Mouse (Mus musculus): ENCODE data around the gene Cmtm6.

The Cmtm6 gene

GRCm38 (mm10) chr9:114729911-114730805 is 758 bp upstream of the Cmtm6 start:
- DNase-seq (ENCODE audit: low read depth, low spot score): peak; percentile 40

- DNase-seq (ENCODE audit: low read depth, low spot score): no peak
These were observed 1.2 kb downstream of the Cmtm6 start for GRCm38 (mm10) chr9:114731871-114732682.

GRCm38 (mm10) chr9:114733238-114733637 is 2.3 kb downstream of the Cmtm6 start:
- DNase-seq (ENCODE audit: low read depth, low spot score): no peak

- no peak for DNase-seq (ENCODE audit: low read depth, low spot score)
These were observed 5.5 kb downstream of the Cmtm6 start for GRCm38 (mm10) chr9:114736442-114736841.

- DNase-seq (ENCODE audit: low read depth, low spot score): no peak
These were observed 9.4 kb downstream of the Cmtm6 start for GRCm38 (mm10) chr9:114740336-114740735.

GRCm38 (mm10) chr9:114742731-114743130 is 11.8 kb downstream of the Cmtm6 start:
- no peak for DNase-seq (ENCODE audit: low read depth, low spot score)

GRCm38 (mm10) chr9:114745163-114745562 is 14.2 kb downstream of the Cmtm6 start:
- no peak for DNase-seq (ENCODE audit: low read depth, low spot score)

- DNase-seq (ENCODE audit: low read depth, low spot score): no peak
These were observed 14.7 kb downstream of the Cmtm6 start for GRCm38 (mm10) chr9:114745654-114746053.

GRCm38 (mm10) chr9:114747012-114747411 is 16.1 kb downstream of the Cmtm6 start:
- no peak for DNase-seq (ENCODE audit: low read depth, low spot score)

GRCm38 (mm10) chr9:114747466-114747865 is 16.6 kb downstream of the Cmtm6 start:
- DNase-seq (ENCODE audit: low read depth, low spot score): peak; percentile 64

- DNase-seq (ENCODE audit: low read depth, low spot score): no peak
These were observed 20.7 kb downstream of the Cmtm6 start for GRCm38 (mm10) chr9:114751582-114751981.

GRCm38 (mm10) chr9:114752311-114752710 is 21.4 kb downstream of the Cmtm6 start:
- no peak for DNase-seq (ENCODE audit: low read depth, low spot score)

- peak; percentile 94 for DNase-seq (ENCODE audit: low read depth, low spot score)
These were observed 22.1 kb downstream of the Cmtm6 start for GRCm38 (mm10) chr9:114752863-114753484.

GRCm38 (mm10) chr9:114758272-114758671 is 27.4 kb downstream of the Cmtm6 start:
- no peak for DNase-seq (ENCODE audit: low read depth, low spot score)

- no peak for DNase-seq (ENCODE audit: low read depth, low spot score)
These were observed 27.9 kb downstream of the Cmtm6 start for GRCm38 (mm10) chr9:114758801-114759200.

- no peak for DNase-seq (ENCODE audit: low read depth, low spot score)
These were observed 29.0 kb downstream of the Cmtm6 start for GRCm38 (mm10) chr9:114759886-114760285.

- no peak for DNase-seq (ENCODE audit: low read depth, low spot score)
These were observed 29.4 kb downstream of the Cmtm6 start for GRCm38 (mm10) chr9:114760353-114760752.

GRCm38 (mm10) chr9:114761848-114762247 is 30.9 kb downstream of the Cmtm6 start:
- peak; percentile 74 for DNase-seq (ENCODE audit: low read depth, low spot score)

- peak; percentile 81 for DNase-seq (ENCODE audit: low read depth, low spot score)
These were observed 32.4 kb downstream of the Cmtm6 start for GRCm38 (mm10) chr9:114763341-114763740.

- DNase-seq (ENCODE audit: low read depth, low spot score): no peak
These were observed 36.1 kb downstream of the Cmtm6 start for GRCm38 (mm10) chr9:114767030-114767429.

- no peak for DNase-seq (ENCODE audit: low read depth, low spot score)
These were observed 36.6 kb downstream of the Cmtm6 start for GRCm38 (mm10) chr9:114767507-114767906.

- no peak for DNase-seq (ENCODE audit: low read depth, low spot score)
These were observed 37.1 kb downstream of the Cmtm6 start for GRCm38 (mm10) chr9:114768066-114768465.
